Mouse (Mus musculus) cerebellum, postnatal 10 days (tissue): Measurements from ENCODE around the gene Mdm2.

ENCODE experiments used
- DNase-seq, 2 experiments: peaks; one replicate each; pipeline ENCODE4 v3.0.0; 2021; ENCODE audit warnings: mixed read lengths in 2 of 2

The Mdm2 gene

DNA sequence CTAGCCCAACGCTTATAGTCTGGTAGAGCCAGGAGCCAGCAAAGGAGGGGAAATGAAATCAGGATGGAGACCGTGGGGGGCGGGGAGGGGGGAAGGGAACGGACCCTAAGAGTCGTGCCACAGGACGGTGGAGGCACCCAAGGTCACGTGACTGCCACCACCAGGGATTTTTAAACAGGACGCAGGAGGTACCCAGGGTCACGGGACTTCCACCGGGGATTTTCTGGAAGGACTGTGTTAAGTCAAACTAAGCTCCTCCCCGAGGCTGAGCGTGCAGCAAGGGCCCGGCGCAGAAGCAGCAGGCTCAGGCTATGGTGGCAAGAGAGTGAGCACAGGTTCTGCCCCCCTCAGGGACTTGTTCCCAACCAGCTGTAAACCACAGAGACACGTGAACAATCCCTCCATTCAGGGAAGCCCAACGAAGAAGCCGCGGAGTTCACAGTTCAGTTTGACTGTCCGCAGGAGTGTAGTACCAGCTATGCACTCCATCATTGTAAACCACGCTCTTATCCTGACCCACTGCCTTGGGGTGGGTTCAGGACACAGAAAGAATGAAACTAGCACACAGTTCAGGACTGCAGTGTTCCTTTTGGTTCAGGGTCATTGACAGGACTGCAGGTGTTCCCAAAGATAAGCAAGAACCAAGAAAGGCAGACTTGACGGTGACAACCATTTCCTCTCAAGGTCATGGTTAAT lies 70.5 kb downstream of the Mdm2 start:
- DNase-seq = no peak

DNA sequence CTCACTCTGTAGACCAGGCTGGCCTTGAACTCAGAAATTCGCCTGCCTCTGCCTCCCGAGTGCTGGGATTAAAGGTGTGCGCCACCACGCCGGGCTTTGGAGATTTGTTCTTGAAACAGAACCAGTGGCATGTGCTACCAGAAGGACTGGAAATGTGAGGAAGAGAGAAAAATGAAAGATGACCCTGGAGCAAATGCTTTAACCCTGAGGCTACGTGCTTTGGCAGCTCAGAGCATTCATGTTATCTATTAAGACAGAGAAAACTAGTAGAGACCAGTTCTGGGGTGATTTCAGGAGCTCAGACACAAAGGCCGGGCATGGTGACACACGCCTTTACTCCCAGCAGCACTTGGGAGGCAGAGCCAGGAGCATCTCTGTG lies 71.3 kb downstream of the Mdm2 start:
- DNase-seq = no peak
